Mouse (Mus musculus) liver, postnatal 0 days (tissue): ENCODE data around the gene Mtch2.

Source experiments
- CTCF ChIP-seq: sonication (generic); IDR thresholded peaks from 2 replicates; pipeline ENCODE4 v1.5.1; 2016; ENCODE audit warnings: antibody characterized with exemption, low read depth
- EP300 ChIP-seq: IDR thresholded peaks from 2 replicates; pipeline ENCODE4 v1.6.1; 2016; ENCODE audit warnings: antibody characterized with exemption, low read depth, mild to moderate bottlenecking

GRCm38 (mm10) chr2:90881824-90882223, 34.9 kb downstream of the Mtch2 start:
- TF ChIP-seq CTCF (no peak), EP300 (no peak)
